Mouse (Mus musculus) myocyte (in vitro differentiated cells): ENCODE data around the gene Mrpl2. TPM values are rescaled to one million over a fixed set of nuclear protein-coding genes. Genes with fewer than 3 reads are reported as not detected.

Experiments used
- H3K27me3 ChIP-seq: one replicate; pipeline ENCODE4 v1.6.1; 2011; ENCODE audit not compliant: control insufficient read depth, insufficient read depth, insufficient read length
- H3K36me3 ChIP-seq: one replicate; pipeline ENCODE4 v1.6.1; 2011; ENCODE audit not compliant: control insufficient read depth, insufficient read depth
- H3K4me2 ChIP-seq: one replicate; pipeline ENCODE4 v1.6.1; 2011; ENCODE audit warnings: low read depth, control low read depth
- H3K4me3 ChIP-seq: one replicate; pipeline ENCODE4 v1.5.1; 2011; ENCODE audit warnings: mild to moderate bottlenecking, control low read depth, moderate library complexity
- H3K79me2 ChIP-seq: one replicate; pipeline ENCODE4 v1.6.1; 2011; ENCODE audit not compliant: control insufficient read depth, insufficient read depth
- H3ac ChIP-seq: one replicate; pipeline ENCODE4 v1.6.1; 2011; ENCODE audit not compliant: control insufficient read depth, insufficient read length
- CEBPB ChIP-seq: IDR thresholded peaks from 2 replicates; pipeline ENCODE4 v1.6.1; 2011; ENCODE audit warnings: mild to moderate bottlenecking, moderate library complexity; ENCODE audit not compliant: poor library complexity, insufficient read depth, severe bottlenecking
- E2F4 ChIP-seq: IDR thresholded peaks from one replicate; pipeline ENCODE4 v1.6.1; 2011; ENCODE audit warnings: mild to moderate bottlenecking, control low read depth, moderate library complexity; ENCODE audit not compliant: insufficient read depth
- MAX ChIP-seq: IDR thresholded peaks from one replicate; pipeline ENCODE4 v1.6.1; 2011; ENCODE audit warnings: low read depth, mild to moderate bottlenecking, control low read depth
- MYOD1 ChIP-seq, 3 experiments: IDR thresholded peaks; one replicate each; pipeline ENCODE4 v1.6.1; 2011; ENCODE audit warnings: control low read depth in 2 of 3, low read depth in 2 of 3, mild to moderate bottlenecking in 2 of 3, moderate library complexity in 1 of 3; ENCODE audit not compliant: insufficient read length in 2 of 3, control insufficient read depth in 1 of 3
- MYOG ChIP-seq, 3 experiments: IDR thresholded peaks; one replicate each; pipeline ENCODE4 v1.6.1; 2011; ENCODE audit warnings: control low read depth in 2 of 3, low read depth in 2 of 3, mild to moderate bottlenecking in 2 of 3; ENCODE audit not compliant: insufficient read length in 2 of 3, control insufficient read depth in 1 of 3, insufficient read depth in 1 of 3
- POLR2A ChIP-seq: IDR thresholded peaks from one replicate; pipeline ENCODE4 v1.6.1; 2011; ENCODE audit warnings: low read depth, mild to moderate bottlenecking, control low read depth, moderate library complexity; ENCODE audit not compliant: insufficient read length
- POLR2AphosphoS2 ChIP-seq: IDR thresholded peaks from one replicate; pipeline ENCODE4 v1.6.1; 2011; ENCODE audit warnings: low read depth, control low read depth; ENCODE audit not compliant: insufficient read length
- REST ChIP-seq: IDR thresholded peaks from one replicate; pipeline ENCODE4 v1.6.1; 2011; ENCODE audit warnings: mild to moderate bottlenecking, control low read depth, moderate library complexity; ENCODE audit not compliant: insufficient read depth, insufficient read length
- SRF ChIP-seq: IDR thresholded peaks from one replicate; pipeline ENCODE4 v1.6.1; 2011; ENCODE audit warnings: low read depth; ENCODE audit not compliant: control insufficient read depth, insufficient read length
- TCF12 ChIP-seq: IDR thresholded peaks from one replicate; pipeline ENCODE4 v1.6.1; 2011; ENCODE audit warnings: mild to moderate bottlenecking, control low read depth; ENCODE audit not compliant: poor library complexity, insufficient read depth, severe bottlenecking
- TCF3 ChIP-seq: IDR thresholded peaks from one replicate; pipeline ENCODE4 v1.6.1; 2011; ENCODE audit warnings: low read depth, control low read depth; ENCODE audit not compliant: insufficient read length
- USF1 ChIP-seq: IDR thresholded peaks from one replicate; pipeline ENCODE4 v1.6.1; 2011; ENCODE audit warnings: low read depth, mild to moderate bottlenecking, control low read depth, moderate library complexity
- polyA plus RNA-seq: library from polyadenylated mRNA; unstranded; fragments of >200 nt; fragmentation: generic; extraction: Trizol; gene quantifications from one replicate; pipeline ENCODE4 v1.2.1, GENCODE M21; 2012; ENCODE audit warnings: missing spikeins

Mrpl2 gene
- polyA plus RNA-seq, 1 experiment: 248 TPM

DNA sequence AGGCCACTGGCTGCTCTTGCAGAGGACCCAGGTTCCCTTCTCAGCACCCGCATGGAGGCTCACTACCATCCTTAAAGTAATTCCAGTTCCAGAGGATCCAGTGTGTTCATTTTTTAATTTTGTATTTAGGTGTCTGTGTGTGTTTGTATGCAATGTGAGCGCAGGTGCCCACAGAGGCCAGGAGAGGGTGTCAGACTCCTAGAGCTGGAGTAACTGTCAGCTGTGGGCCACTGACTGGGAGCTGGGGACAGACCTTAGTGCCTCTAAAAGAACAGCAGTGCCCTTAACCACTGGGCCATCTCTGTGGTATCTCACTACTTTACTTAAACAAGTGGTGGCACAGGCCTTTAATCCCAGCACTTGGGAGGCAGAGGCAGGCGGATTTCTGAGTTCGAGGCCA lies 42.8 kb upstream of the Mrpl2 start:
- Histone ChIP-seq H3K4me3 (no peak overlapping the region), H3K36me3 (no peaks in the 10 kb centered on the region), H3K4me2 (no peak overlapping the region), H3K27me3 (no peaks in the 10 kb centered on the region), H3K79me2 (no peaks in the 10 kb centered on the region), H3ac (no peak overlapping the region)
- TF ChIP-seq REST (no peak), E2F4 (no peak)

DNA sequence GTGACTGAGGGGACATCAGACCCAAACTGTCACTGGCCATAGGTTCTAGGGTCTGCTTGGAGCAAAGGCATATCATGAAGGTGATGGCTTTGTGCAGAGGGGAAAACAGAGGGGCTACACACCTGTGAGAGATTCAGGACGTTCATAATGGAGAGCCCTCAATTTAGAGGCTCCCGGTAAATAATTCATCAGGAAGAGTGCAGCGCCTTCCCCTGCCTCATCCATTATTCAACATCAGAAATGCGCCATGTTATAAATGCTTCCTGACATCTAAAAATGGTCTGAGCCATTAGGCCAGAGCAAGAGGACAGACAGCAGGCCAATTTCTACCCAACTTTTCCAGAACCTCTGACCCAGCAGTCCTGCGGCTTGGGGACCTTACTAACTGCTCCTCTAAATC lies 40.9 kb upstream of the Mrpl2 start:
- Histone ChIP-seq H3K79me2 (no peaks in the 10 kb centered on the region), H3K36me3 (no peaks in the 10 kb centered on the region), H3ac (no peak overlapping the region)

GRCm38 (mm10) chr17:46605987-46606386 lies 40.0 kb upstream of the Mrpl2 start:
- H3K4me3 ChIP-seq: no peak overlapping the region
- TF ChIP-seq CEBPB (no peak), REST (no peak), MYOD1 (IDR thresholded peaks at IDR 0.05; ENCODE audit: control insufficient read depth in 1 of 3, insufficient read length in 2 of 3, low read depth in 2 of 3) (no peak)

More for the DNA sequence above, 40.9 kb upstream of the Mrpl2 start:
- Histone ChIP-seq H3K27me3 (no peaks in the 10 kb centered on the region), H3K4me3 (no peak overlapping the region), H3K4me2 (no peak overlapping the region)
- no peak for TF ChIP-seq SRF
- TF ChIP-seq USF1: no peak
- no peak for TF ChIP-seq REST
- no peak for TF ChIP-seq MAX
- TF ChIP-seq E2F4: no peak
- TF ChIP-seq POLR2A: no peak
- TF ChIP-seq POLR2AphosphoS2: no peak
- TF ChIP-seq MYOD1 (IDR thresholded peaks at IDR 0.05; ENCODE audit: control insufficient read depth in 1 of 3, insufficient read length in 2 of 3, low read depth in 2 of 3): no peak
- no peak for TF ChIP-seq CEBPB
- no peak for TF ChIP-seq TCF3
- no peak for TF ChIP-seq TCF12
- TF ChIP-seq MYOG (IDR thresholded peaks at IDR 0.05; ENCODE audit: control insufficient read depth in 1 of 3, insufficient read depth in 1 of 3, insufficient read length in 2 of 3, low read depth in 2 of 3): no peak

GRCm38 (mm10) chr17:46609721-46610514 lies 36.1 kb upstream of the Mrpl2 start:
- Histone ChIP-seq H3K36me3 (no peaks in the 10 kb centered on the region), H3ac (no peak overlapping the region), H3K4me3 (no peak overlapping the region), H3K27me3 (no peaks in the 10 kb centered on the region), H3K4me2 (no peak overlapping the region), H3K79me2 (no peaks in the 10 kb centered on the region)
- no peak for TF ChIP-seq POLR2A
- no peak for TF ChIP-seq MYOD1 (IDR thresholded peaks at IDR 0.05; ENCODE audit: control insufficient read depth in 1 of 3, insufficient read length in 2 of 3, low read depth in 2 of 3)
- TF ChIP-seq TCF3: no peak
- no peak for TF ChIP-seq REST
- TF ChIP-seq POLR2AphosphoS2: no peak
- no peak for TF ChIP-seq TCF12
- no peak for TF ChIP-seq SRF
- no peak for TF ChIP-seq MYOG (IDR thresholded peaks at IDR 0.05; ENCODE audit: control insufficient read depth in 1 of 3, insufficient read depth in 1 of 3, insufficient read length in 2 of 3, low read depth in 2 of 3)
- TF ChIP-seq MAX: no peak
- TF ChIP-seq USF1: no peak
- TF ChIP-seq CEBPB: no peak
- no peak for TF ChIP-seq E2F4

More at GRCm38 (mm10) chr17:46605987-46606386, 40.0 kb upstream of the Mrpl2 start:
- H3K36me3 ChIP-seq: no peaks in the 10 kb centered on the region
- H3ac ChIP-seq: no peak overlapping the region
- no peaks in the 10 kb centered on the region for H3K27me3 ChIP-seq
- no peak overlapping the region for H3K4me2 ChIP-seq
- H3K79me2 ChIP-seq: no peaks in the 10 kb centered on the region

DNA sequence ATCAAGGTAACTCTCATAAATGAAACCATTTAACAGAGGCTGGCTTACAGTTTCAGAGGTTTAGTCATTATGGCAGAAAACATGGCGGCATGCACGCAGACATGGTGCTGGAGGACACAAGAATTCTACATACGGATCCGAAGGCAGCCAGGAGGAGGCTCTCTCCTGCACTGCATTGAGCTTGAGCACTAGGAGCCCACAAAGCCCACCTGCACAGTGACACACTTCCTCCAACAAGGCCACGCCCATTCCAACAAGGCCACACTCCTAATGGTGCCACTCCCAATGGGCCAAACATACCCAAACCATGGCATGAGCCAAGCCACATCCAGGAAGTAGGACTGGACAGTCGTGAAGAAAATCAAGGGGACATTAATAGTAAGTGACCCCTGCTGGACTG lies 34.7 kb upstream of the Mrpl2 start:
- H3ac ChIP-seq: no peak overlapping the region
- no peaks in the 10 kb centered on the region for H3K36me3 ChIP-seq
- no peak overlapping the region for H3K4me2 ChIP-seq
- H3K79me2 ChIP-seq: no peaks in the 10 kb centered on the region
- no peak overlapping the region for H3K4me3 ChIP-seq
- TF ChIP-seq CEBPB (no peak), E2F4 (no peak), MAX (no peak), MYOD1 (IDR thresholded peaks at IDR 0.05; ENCODE audit: control insufficient read depth in 1 of 3, insufficient read length in 2 of 3, low read depth in 2 of 3) (no peak), MYOG (IDR thresholded peaks at IDR 0.05; ENCODE audit: control insufficient read depth in 1 of 3, insufficient read depth in 1 of 3, insufficient read length in 2 of 3, low read depth in 2 of 3) (no peak), TCF3 (no peak), USF1 (no peak), TCF12 (no peak), SRF (no peak), POLR2AphosphoS2 (no peak), POLR2A (no peak), REST (no peak)
- H3K27me3 ChIP-seq: no peaks in the 10 kb centered on the region
